Mouse (Mus musculus) kidney, adult 8-10 months (tissue): Measurements from ENCODE around the gene Me1.
"Not testable (repeated sequence)": the region's sequence is repeated elsewhere in the genome, so short reads cannot be mapped to it uniquely, and the experiment has no call there.

ENCODE experiments used
- DNase-seq, 2 experiments: peaks; one replicate each; pipeline ENCODE4 v3.0.0; 2022

Gene Me1

DNA sequence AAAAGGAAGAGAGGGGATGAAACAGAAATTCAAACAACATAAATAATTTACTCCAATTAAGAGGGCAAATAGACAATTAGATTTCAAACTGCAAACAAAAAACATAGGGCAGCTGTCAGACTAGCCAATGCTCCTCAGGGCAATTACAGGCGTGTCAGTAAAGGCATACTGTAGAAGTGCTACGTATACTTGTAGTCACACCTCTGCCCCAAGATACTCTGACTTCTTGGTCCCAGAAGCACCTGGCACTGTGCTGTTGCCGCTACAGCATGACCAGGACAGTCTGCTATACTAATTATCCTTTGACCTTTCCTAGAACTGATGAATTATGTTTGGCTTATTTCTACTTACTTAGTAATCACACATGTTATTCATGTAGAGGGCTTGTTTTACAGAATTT lies 44.5 kb downstream of the Me1 start:
- no peak for DNase-seq

DNA sequence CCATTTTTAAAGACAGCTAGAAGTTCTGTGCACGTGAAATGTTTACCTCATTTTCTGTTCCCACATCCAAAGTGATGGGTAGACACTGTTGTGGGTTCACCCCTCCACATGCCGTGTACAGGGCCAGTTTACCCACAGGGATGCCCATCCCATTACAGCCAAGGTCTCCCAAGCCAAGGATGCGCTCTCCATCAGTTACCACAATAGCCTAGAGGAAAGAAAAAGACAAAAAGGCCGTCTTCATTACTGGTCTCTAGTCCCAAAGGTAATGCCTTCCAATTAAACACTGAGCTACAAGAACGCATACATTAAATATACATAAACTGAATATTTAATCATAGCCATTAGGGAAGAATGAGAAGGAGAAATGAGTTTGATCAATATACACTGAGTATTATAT lies 44.9 kb downstream of the Me1 start:
- no peak for DNase-seq

GRCm38 (mm10) chr9:86647931-86648550 lies 47.7 kb downstream of the Me1 start:
- DNase-seq: peak; percentile 24 to 64

GRCm38 (mm10) chr9:86646807-86647206 lies 48.9 kb downstream of the Me1 start:
- no peak for DNase-seq

- peak in 1 of 2 experiments; percentile 29 for DNase-seq
Observed at GRCm38 (mm10) chr9:86643497-86643896, 52.3 kb downstream of the Me1 start.

GRCm38 (mm10) chr9:86638771-86639170 lies 57.0 kb downstream of the Me1 start:
- peak in 1 of 2 experiments; percentile 49 for DNase-seq

DNA sequence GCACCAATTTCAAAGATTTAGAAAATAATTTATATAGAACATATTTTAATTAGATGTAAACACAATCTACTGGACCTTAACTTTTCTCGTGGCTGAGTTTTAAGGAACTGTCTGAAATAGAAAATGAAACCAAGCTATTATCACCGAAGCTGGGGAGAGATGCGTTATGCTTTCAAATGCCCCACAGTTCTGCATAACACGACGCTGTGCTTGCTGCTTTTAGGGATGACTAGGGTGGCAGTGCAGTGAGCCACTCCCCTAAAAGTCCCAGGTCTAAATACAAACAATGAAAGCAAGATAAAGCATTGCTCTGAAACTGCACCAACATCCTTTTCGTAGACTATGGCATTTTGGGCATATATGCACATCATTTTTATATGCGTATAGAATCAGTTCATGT lies 64.6 kb downstream of the Me1 start:
- no peak for DNase-seq

DNA sequence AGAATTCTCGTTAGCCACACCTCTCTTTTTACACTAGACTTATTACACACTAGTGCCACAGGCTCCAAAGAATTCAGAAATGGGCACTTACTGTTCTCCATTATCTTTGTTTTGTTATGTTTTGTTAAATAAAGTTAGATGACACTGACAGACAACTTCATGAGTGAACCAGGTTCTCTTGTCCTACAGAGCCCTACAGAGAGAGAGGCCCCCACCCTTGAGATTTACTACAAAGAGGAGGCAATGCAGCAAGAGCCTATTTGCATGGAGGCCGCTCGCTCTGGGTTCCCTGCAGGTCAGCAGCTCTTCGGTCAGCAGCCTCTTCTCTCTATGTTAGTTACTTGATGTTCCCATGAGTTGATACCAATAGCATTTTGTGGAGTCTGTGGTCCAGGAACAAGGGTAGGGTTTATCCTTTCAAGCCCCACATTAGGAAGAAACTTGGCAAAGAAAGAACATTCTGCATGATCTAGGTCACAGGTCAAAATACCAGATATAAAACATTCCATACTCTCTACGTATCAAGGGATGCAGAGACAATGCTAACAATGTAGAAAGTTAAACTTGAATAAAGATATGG lies 65.3 kb downstream of the Me1 start:
- no peak for DNase-seq

DNA sequence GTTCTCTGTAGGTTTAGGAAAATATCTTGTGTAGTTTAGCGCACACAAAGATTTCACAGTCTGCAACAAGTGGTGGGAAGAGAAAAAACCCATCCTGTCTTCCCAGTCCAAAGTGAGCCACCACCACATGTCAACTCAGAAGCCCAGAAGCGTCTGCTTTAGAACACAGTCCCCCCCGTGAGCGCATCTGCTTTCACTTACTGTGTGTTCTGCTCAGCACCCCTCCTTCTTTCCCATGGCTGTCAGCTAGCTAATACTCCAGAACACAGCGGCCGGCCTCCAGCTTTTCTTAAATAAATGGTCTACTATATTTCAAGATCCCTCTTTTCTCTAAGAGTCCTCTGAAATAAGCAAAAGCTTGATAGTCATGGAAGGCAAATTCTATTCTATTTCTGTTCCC lies 66.4 kb downstream of the Me1 start:
- no peak for DNase-seq

DNA sequence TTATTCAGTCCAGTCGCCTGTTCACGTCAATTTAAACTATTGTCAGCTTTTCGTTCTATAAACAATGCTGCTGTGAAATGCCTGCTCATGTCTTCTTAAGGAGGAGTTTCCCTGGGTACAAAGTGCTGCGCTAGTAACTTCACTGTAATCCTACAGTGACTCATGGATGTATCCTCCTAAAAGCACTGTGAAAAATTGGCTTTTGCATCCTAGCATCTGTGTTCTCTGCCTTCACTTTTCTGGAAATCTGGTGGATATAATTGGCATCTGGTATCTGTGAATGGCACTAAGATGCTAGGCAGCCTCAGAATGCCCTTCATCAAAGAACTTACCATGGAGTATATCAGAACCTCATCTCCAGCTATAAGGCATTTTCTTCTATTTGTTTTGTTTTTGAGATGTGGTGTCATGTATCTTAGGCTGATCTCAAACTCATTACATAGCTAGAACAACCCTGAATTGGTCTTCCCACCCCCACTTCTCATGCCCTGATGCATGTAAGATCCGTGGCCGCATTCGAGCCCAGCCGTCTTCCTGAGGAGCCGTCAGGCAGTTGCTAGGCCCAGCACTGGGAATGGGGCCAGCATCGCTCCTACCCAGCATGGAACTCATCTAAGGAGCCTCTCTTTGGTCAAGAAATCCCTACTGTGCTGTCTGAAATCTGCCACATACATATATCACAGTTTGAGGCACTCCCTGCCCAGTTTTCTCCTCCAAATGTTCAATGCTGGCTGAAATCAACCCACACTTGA lies 67.8 kb downstream of the Me1 start:
- no peak for DNase-seq

DNA sequence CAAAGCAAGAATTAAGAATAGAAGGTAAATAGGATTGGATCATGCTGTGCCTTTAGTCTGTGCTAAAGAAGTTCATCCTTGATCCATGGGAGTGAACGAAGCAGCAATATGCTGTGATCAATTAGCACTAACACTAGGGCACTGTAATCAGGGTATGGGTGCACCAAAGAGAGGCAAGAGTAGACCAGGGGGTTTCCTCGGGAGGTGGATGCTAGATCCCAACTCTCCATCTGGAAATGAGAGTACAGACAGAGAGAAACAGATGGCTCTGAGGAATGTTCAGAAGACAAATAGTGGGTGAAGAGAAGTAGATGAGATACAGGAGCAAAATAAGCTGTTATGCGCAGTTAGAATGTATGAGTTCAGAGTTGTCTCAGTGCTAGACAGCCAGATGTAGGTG lies 68.8 kb downstream of the Me1 start:
- no peak for DNase-seq

- DNase-seq: no peak
Observed at GRCm38 (mm10) chr9:86624781-86625180, 71.0 kb downstream of the Me1 start.

GRCm38 (mm10) chr9:86624039-86624438 lies 71.7 kb downstream of the Me1 start:
- no peak for DNase-seq

GRCm38 (mm10) chr9:86622062-86622461 lies 73.7 kb downstream of the Me1 start:
- no peak for DNase-seq

- no peak for DNase-seq
Observed at GRCm38 (mm10) chr9:86619341-86620139, 76.2 kb downstream of the Me1 start.

DNA sequence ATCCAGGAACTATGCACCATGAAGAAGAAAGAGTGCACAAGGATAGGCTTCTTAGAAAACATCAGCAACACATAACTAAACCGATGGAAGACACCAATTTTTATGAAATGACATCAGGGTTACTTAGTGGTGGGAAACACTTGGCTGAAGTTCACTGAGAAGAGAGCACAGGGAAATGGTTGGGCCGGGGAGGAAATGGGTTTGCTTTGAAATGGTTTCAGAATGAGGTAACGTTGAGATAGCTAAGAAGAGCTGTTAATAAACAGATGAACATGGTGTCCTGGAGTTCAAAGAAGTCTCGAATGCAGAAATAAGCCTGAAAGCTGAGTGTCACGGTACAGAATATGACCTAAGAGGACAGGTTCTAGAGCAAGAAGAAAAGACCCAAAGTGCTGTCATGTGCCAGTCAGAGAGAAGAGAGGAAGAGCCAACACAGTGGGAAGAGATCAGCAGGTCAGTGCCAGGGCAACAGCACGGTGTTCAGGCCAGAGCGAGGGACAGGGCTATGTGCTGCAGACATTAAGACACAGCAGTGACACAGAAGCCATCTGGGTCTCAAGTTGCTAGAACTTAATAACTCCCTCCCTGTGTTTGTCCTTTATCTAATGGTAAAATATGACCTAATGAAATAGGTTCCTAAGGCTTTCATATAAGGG lies 77.8 kb downstream of the Me1 start:
- no peak for DNase-seq

- DNase-seq: no peak
Observed at GRCm38 (mm10) chr9:86615765-86616164, 80.0 kb downstream of the Me1 start.

DNA sequence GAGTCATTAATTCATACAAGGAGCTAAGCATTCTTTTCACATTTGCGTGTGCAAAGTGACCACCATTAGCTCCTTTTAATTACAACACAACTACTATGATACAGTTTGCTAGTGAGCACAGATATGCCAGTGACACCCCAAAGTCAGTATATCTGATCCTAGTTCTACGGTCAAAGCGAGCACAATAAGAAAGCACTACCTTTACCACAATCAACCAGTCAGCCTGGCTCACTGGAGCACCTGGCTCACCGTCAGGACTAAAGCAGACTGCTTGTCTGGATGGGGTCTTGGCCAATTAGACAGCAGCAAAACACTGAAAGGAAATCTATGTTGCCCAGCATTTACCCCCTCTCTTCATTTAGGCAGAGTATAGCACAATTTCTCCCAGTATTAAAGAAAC lies 83.7 kb downstream of the Me1 start:
- DNase-seq: no peak

- no peak for DNase-seq
Observed at GRCm38 (mm10) chr9:86605776-86606175, 90.0 kb downstream of the Me1 start.

DNA sequence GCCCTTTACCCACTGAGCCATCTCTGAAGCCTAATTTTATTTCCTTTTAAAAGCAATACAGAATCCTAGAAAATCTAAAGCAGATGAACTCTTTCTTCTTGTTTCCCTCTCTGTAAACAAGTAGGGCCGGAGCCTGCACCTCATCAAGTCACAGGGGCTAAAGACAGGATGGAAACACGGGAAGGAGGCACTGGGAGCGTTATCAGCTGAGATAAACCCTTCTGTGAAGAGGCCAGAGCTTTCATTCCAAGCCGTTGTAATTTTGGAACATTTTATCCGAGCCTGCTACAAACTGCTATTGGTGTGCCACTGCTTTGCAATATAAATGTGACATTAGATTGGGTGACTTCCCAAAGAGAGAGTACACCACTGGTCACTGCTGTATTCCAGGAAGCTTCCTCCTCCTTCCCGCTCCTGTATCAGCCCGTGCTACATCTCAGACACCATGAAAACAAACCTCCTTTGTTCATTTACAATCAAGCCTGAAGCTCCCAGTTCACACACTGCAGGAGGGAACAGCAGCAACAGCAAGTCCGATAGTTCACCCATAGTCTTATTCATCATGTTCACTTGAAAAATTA lies 95.9 kb downstream of the Me1 start:
- no peak for DNase-seq

- DNase-seq: not testable (repeated sequence)
Observed at GRCm38 (mm10) chr9:86596983-86597382, 98.8 kb downstream of the Me1 start.

GRCm38 (mm10) chr9:86594357-86594767 lies 101.4 kb downstream of the Me1 start:
- DNase-seq: not testable (repeated sequence)
